Mouse (Mus musculus) spleen, postnatal 14 days (tissue): ENCODE measurements around the gene Naa35.

Experiments used
- DNase-seq, 2 experiments: peaks; one replicate each; pipeline ENCODE4 v3.0.0; 2021 to 2022; ENCODE audit warnings: low spot score in 2 of 2

The Naa35 gene

GRCm38 (mm10) chr13:59584947-59585647, at the start of gene Naa35, which contains the start of gene Agtpbp1:
TSS of gene Naa35 (plus strand) at chr13:59585259.
TSS of gene Agtpbp1 (minus strand) at chr13:59585227.
- DNase-seq, result peak; percentile 99

DNA sequence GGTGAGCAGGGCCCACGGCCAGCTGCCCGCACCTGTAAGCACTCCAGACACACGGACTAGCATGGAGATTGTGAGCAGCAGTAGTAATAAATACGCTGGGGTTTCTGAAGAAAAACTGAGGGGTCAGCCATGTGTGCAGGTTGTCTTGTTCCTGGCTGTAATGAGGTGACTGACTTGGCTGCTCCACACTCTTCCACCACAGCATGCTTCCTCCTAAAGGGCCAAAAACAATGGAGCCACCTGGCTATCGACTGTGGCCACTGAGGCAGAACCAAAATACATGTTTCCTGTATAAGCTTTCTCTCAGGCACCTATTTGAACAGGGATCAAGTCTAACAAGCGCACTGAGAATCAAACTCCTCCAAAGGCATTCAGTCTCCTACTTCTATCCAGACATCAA, 49.3 kb upstream of the Naa35 start:
- no peak for DNase-seq

DNA sequence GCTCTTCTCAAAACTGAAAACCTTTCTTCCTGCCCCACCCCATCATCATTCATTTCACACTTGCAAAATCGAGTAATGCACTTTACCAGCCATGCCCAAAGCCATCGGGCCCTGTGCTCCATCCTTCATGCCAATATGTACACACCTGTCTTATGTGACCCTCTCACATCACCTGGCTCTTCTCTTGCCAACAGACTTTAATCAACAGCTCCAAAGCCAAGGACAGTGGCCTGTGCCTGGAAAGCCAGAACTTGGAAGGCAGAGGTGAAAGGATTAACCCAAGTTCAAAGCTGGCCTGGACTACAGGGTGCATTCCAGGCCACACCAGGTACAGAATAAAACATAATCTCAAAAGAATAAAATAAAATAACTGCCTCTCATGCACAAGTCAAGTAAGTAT, 48.4 kb upstream of the Naa35 start:
- no peak for DNase-seq

GRCm38 (mm10) chr13:59538661-59539060, 46.4 kb upstream of the Naa35 start:
- DNase-seq, result no peak

DNA sequence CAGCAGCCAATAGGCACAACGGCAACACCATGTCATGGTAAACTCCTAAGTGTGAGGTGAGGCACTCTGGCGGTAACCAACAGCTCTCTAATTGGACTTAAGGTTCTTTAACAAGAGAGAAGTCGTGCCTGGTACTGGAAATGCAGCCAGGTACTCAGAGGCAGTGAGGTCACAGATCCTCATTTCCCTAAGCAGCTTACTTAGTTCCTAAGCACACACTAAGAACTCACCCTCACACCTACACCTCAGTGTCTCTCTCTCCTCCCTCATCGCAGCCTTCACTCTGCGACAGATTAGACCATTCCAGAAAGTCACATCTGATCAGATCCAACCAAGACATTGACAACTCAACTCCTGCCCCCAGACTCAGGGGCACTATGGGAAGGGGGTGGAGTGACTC, 45.0 kb upstream of the Naa35 start:
- DNase-seq, result no peak

- DNase-seq, result no peak
Measured at GRCm38 (mm10) chr13:59542411-59542810, 42.6 kb upstream of the Naa35 start.

DNA sequence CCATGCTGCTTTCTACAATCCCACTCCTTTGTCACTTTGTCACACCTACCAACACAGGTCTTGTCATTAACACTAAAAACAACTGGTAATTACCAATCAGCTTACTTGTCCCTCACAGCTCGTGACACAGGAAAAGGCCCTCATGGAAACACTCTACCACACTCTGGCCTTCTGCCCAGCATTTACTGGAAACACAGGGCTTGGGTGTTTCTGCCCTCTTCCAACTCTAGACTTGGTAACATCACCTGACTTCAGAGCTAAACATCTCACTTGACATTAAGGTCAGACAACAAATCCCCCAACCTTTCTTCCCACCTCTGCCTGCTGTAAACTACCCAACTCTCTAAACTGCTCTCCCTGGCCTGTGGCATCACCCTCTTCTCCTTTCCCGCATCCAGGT, 38.0 kb upstream of the Naa35 start:
- DNase-seq, result no peak

GRCm38 (mm10) chr13:59547716-59548115, 37.3 kb upstream of the Naa35 start:
- DNase-seq, result no peak

DNA sequence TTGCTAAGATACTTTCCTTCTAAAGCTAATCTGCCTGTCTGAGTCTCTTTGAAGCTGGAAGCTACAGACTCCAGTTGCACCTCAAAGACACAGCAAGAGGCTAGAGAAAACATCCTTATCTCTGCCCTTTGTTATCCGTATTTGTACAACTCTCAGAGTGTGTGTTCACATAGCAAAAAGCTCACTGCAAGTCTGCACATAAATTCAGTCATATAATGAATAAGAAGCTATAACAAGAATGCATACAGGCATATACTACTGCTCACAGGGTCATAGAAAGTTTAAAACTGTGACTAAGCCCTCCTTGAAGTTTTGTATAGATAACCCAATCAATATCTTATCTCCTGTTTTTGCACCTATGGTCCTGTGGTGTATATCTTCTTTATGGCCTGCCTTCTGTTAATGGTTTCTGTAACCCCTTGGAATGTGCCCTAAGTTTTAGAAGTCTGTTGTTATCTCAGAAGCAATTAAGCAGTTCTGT, 35.7 kb upstream of the Naa35 start:
- no peak for DNase-seq

DNA sequence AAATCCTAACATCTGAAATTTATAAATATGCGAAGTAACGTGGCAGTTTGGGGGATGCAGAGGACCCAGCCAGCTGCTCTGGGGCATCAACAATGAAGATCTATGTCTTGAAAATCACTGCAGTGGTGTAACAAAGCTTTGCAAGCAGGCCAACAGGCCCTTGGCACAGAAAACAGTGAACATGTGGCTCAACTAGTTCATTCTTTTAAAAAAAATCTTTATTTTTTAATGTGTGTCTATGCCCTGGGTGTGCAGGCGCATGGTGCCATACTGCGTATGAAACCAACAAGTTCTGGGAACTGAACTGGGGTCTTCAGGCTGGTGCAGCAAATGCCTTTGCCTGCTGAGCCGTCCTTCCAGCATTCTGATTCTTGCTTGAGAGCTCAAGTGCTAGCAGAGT, 32.8 kb upstream of the Naa35 start:
- DNase-seq, result no peak

DNA sequence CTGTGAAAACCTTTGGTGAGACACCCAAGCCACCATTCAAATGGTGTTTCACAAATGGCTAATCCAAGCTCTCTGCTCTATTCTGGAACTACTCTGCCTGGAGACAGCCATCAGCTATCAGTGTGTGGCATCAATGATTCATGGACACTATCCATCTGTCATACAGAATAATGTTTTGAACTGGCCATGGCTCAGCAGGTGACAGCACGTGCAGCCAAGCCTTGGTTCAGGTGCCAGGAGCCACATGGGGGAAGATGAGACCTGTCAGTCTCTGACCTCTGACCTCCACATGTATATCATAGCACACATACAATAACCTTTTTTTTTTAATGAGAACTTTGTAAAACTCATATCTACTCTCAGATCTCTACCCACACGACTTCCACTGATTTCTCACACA, 32.3 kb upstream of the Naa35 start:
- no peak for DNase-seq

- DNase-seq, result no peak
Measured at GRCm38 (mm10) chr13:59554772-59555505, 30.1 kb upstream of the Naa35 start.

- no peak for DNase-seq
Measured at GRCm38 (mm10) chr13:59555613-59556192, 29.4 kb upstream of the Naa35 start.

DNA sequence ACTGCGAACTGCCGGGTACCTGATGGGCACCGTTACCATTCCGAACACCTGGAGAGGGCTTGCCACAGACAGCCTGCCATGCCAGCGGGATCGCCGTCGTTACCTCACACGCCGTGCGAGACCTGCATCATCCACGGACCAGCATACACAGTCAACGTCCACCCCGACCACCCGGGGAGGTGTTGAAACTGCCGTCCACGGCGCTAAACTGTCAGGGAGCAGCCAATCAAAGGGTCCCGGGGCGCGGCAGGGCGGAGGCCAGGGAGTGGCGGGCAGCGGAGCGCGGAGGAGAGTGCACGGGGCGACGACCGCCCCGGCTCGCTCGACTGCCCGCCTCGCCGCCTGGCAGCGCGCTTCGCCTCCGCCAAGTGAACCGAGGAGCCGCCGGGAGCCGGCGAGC, 28.4 kb upstream of the Naa35 start:
- peak; percentile 56 to 63 for DNase-seq

GRCm38 (mm10) chr13:59557185-59557985, 27.7 kb upstream of the Naa35 start:
- DNase-seq, result peak; percentile 72 to 77

GRCm38 (mm10) chr13:59558776-59559175, 26.3 kb upstream of the Naa35 start:
- no peak for DNase-seq

DNA sequence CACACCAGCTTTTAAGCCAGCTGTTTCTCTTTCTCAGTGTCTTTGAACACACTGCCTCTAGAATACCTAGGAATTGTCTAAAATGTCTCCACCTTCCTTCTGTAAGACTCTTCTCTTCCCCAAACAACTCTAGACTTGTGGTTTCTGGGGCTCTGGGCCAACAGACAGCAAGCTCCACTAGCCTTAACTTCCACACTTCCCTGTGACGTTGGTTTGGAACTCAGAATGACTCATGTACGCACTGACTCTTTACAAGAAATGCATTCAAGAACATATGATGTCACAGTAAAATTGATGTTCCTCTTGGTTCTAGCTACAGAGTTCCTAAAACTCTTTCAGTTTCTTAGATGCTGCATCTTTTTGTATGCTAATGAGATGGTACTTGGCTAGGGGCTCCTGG, 22.6 kb upstream of the Naa35 start:
- DNase-seq, result no peak

- no peak for DNase-seq
Measured at GRCm38 (mm10) chr13:59564505-59564904, 20.6 kb upstream of the Naa35 start.

DNA sequence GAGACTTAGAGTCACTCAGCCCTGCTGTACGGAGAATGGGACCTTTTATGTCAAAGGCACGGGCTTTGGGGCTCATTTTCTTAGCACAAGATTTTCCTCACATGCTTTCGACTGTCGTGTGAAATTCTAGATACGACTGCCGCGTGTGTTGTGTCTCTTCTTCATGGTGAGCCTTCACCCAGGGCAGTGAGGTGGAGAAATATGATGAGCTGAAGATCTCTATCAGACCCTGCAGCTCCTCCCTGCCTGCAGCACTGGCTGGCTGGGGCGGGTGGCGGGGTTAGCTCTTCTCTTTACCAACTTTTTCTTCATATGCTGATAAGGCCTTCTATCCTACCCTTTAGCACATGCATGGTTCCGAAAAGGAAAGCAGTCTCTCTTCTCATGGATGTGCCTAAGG, 20.1 kb upstream of the Naa35 start:
- no peak for DNase-seq

GRCm38 (mm10) chr13:59565945-59566520, 19.0 kb upstream of the Naa35 start:
- no peak for DNase-seq

- no peak for DNase-seq
Measured at GRCm38 (mm10) chr13:59571107-59571506, 14.0 kb upstream of the Naa35 start.

DNA sequence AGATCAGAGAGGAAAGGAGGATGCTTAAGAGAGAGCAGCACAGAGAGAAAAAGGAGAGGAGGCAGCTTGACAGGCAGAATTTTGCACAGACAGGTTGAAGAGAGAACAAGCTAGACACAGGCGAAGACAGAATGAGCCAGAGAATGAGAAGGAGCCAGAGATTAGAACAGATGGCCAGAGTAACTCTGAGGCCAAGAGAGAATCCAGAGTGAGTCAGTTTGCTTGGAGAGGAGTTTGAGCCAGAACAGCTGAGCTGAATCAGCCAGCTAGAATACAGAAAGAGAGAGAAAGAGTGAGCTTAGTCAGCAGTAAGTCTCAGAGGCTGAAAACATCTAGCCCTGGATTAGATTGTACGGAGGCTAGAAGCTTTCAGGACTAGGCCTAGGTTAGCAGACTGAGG, 12.5 kb upstream of the Naa35 start:
- no peak for DNase-seq
